Mouse (Mus musculus) E14TG2a.4 (cell line): Measurements from ENCODE around the gene Mipol1.

Source experiments
- H3K27me3 ChIP-seq: 2 replicates; pipeline ENCODE4 v1.6.1; 2014; ENCODE audit warnings: low read length, control low read depth; ENCODE audit not compliant: insufficient read depth
- H3K36me3 ChIP-seq: 2 replicates; pipeline ENCODE4 v1.6.1; 2014; ENCODE audit warnings: low read length, control low read depth; ENCODE audit not compliant: insufficient read depth
- H3K4me1 ChIP-seq: replicated peaks from 2 replicates; pipeline ENCODE4 v1.6.1; 2014; ENCODE audit warnings: low read depth, low read length, control low read depth
- H3K4me3 ChIP-seq: replicated peaks from 2 replicates; pipeline ENCODE4 v1.5.1; 2014; ENCODE audit warnings: mild to moderate bottlenecking, low read length
- H3K9me3 ChIP-seq: 2 replicates; pipeline ENCODE4 v1.6.1; 2014; ENCODE audit warnings: low read length, control low read depth
- CTCF ChIP-seq: conservative IDR thresholded peaks from 2 replicates; pipeline ENCODE4 v1.5.1; 2014; ENCODE audit warnings: low read length
- NANOG ChIP-seq: IDR thresholded peaks from 2 replicates; pipeline ENCODE4 v1.6.1; 2014; ENCODE audit warnings: borderline replicate concordance, low read length, mixed read lengths
- POU5F1 ChIP-seq: IDR thresholded peaks from 2 replicates; pipeline ENCODE4 v1.6.1; 2014; ENCODE audit warnings: low read length, borderline replicate concordance

Mipol1 gene

GRCm38 (mm10) chr12:57382797-57383196 is 152.6 kb downstream of the Mipol1 start:
- no peak overlapping the region for H3K4me3 ChIP-seq
- no peaks in the 10 kb centered on the region for H3K4me1 ChIP-seq
- no peaks in the 10 kb centered on the region for H3K36me3 ChIP-seq
- H3K9me3 ChIP-seq, result no peaks in the 10 kb centered on the region
- no peak for TF ChIP-seq NANOG
- TF ChIP-seq CTCF, result no peak
- no peak for TF ChIP-seq POU5F1
- H3K27me3 ChIP-seq, result no peaks in the 10 kb centered on the region

DNA sequence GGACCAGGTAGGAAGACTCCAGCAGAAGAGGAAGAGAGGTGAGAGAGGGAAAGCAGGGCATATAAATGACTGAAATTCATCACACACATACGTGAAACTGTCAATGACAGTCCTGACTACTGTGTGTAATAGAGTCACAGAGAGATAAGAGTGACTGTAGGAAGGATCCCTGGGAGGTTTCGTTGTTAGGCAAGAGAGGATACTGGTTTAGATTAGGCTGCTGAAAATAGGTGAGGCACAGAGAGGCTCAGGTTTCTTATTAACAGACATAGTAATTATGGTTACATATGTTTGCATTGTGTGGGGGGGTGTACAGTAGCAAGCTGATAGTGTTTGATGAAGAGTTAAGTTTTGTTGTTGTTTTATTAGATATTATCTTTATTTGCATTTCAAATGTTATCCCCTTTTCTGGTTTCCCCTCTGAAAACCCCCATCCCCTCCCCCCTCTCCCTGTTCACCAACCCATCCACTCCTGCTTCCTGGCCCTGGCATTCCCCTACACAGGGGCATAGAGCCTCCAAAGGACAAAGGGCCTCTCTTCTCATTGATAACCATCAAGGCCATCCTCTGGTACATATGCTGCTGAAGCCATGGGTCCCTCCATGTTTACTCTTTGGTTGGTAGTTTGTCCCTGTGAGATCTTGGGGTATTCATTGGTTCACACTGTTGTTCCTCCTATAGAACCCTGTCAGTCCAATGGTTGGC is 157.5 kb downstream of the Mipol1 start:
- no peaks in the 10 kb centered on the region for H3K27me3 ChIP-seq
- no peak overlapping the region for H3K4me3 ChIP-seq
- H3K4me1 ChIP-seq, result no peaks in the 10 kb centered on the region
- H3K9me3 ChIP-seq, result no peaks in the 10 kb centered on the region
- TF ChIP-seq CTCF, result no peak
- no peak for TF ChIP-seq POU5F1
- TF ChIP-seq NANOG, result no peak
- H3K36me3 ChIP-seq, result no peaks in the 10 kb centered on the region

DNA sequence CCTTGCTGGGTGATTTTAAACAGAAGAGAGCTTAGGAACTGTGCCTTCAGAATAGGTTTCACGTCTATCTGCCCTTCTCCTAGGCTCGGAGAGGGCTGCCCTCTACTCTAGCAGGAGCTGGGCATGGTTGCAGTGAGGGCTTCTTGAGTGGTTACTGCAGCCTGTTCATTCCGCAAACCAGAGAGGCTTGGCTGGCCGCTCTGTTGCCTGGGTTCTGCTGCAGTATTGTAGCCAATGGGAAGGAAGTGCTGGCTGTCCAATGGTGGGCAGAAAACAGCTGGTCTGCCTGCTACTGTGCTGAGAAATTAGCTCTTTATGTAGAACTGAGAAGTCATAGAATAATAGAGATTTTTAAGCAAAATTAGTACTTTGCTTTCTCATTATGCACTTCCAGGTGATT is 169.3 kb downstream of the Mipol1 start:
- Histone ChIP-seq H3K36me3 (no peaks in the 10 kb centered on the region), H3K27me3 (no peaks in the 10 kb centered on the region), H3K4me1 (no peaks in the 10 kb centered on the region), H3K9me3 (no peaks in the 10 kb centered on the region), H3K4me3 (no peak overlapping the region)
- TF ChIP-seq CTCF (no peak), NANOG (no peak), POU5F1 (no peak)

GRCm38 (mm10) chr12:57400186-57400585 is 170.0 kb downstream of the Mipol1 start:
- no peaks in the 10 kb centered on the region for H3K9me3 ChIP-seq
- H3K36me3 ChIP-seq, result no peaks in the 10 kb centered on the region
- no peak overlapping the region for H3K4me3 ChIP-seq
- no peaks in the 10 kb centered on the region for H3K4me1 ChIP-seq
- H3K27me3 ChIP-seq, result no peaks in the 10 kb centered on the region
- no peak for TF ChIP-seq NANOG
- TF ChIP-seq POU5F1, result no peak
- TF ChIP-seq CTCF, result no peak

DNA sequence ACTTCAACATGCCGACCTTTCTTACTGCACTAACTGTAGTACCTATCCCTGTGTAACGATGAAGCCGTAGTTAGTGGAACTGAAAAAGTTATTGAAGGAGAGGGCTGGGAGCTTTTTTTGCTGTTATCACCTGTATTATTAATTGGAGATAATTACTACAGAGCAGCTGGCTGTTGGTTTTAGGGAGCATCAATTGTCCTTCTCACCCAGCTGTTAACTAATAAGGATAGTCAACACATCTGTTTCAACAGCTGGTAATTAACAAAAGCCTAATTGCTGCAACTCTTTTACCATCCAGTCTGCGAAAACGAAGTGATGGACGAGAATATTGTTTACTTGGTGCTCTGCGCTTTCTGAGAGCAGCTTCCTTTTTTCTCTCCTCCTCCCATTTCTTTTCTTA is 170.9 kb downstream of the Mipol1 start:
- Histone ChIP-seq H3K4me3 (no peak overlapping the region), H3K9me3 (no peaks in the 10 kb centered on the region), H3K36me3 (no peaks in the 10 kb centered on the region), H3K27me3 (no peaks in the 10 kb centered on the region), H3K4me1 (no peaks in the 10 kb centered on the region)
- no peak for TF ChIP-seq POU5F1
- TF ChIP-seq NANOG, result no peak
- no peak for TF ChIP-seq CTCF

DNA sequence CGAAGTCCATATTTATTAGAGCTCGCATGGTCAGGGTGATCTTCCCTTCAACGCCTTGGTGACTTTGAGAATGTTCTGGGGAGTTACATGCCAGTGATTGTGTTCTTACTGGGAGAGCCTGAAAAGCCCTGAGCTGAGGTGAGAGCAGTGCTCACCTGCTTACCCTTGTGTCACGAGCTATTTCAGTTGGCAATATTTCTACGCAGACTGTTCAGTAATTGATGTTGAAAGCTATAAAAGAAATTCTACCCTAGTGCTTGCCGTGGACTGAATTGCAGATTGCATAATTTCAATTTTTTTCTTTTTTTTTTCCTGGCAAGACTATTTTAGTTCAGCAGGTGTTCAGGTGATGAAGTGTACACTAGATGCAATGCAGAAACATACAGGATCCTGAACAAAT is 172.1 kb downstream of the Mipol1 start:
- Histone ChIP-seq H3K4me1 (no peaks in the 10 kb centered on the region), H3K27me3 (no peaks in the 10 kb centered on the region), H3K9me3 (no peaks in the 10 kb centered on the region), H3K36me3 (no peaks in the 10 kb centered on the region), H3K4me3 (no peak overlapping the region)
- TF ChIP-seq POU5F1 (no peak), NANOG (no peak), CTCF (no peak)

GRCm38 (mm10) chr12:57409976-57410375 is 179.7 kb downstream of the Mipol1 start:
- TF ChIP-seq CTCF, result no peak
- TF ChIP-seq POU5F1, result no peak
- no peak for TF ChIP-seq NANOG
- Histone ChIP-seq H3K9me3 (no peaks in the 10 kb centered on the region), H3K4me1 (no peaks in the 10 kb centered on the region), H3K27me3 (no peaks in the 10 kb centered on the region), H3K36me3 (no peaks in the 10 kb centered on the region), H3K4me3 (no peak overlapping the region)

GRCm38 (mm10) chr12:57413833-57414232 is 183.6 kb downstream of the Mipol1 start:
- no peaks in the 10 kb centered on the region for H3K36me3 ChIP-seq
- H3K4me3 ChIP-seq, result no peak overlapping the region
- H3K27me3 ChIP-seq, result no peaks in the 10 kb centered on the region
- no peaks in the 10 kb centered on the region for H3K9me3 ChIP-seq
- TF ChIP-seq NANOG (no peak), POU5F1 (no peak), CTCF (no peak)
- H3K4me1 ChIP-seq, result no peaks in the 10 kb centered on the region

DNA sequence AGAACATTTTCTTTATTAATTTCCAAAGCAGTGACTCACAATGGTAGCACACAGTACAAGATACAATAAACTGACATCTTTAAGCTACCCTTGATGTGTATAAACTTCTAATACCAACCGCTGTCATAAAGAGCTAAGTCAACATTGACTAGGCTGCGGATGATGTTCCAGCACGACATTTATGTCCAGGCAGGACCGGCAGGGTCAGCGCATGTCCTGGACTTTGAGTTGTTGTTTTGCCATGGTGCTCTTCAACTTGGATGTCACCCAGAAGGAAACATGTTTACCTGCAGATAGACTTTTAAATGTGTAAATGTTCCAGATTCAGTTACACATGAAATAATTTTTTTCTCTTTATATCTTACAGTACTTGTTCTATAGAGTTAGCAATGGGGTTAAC is 194.7 kb downstream of the Mipol1 start:
- H3K36me3 ChIP-seq, result no peaks in the 10 kb centered on the region
- TF ChIP-seq POU5F1 (no peak), NANOG (no peak), CTCF (no peak)
- no peak overlapping the region for H3K4me3 ChIP-seq
- H3K4me1 ChIP-seq, result no peaks in the 10 kb centered on the region
- no peaks in the 10 kb centered on the region for H3K9me3 ChIP-seq
- H3K27me3 ChIP-seq, result no peaks in the 10 kb centered on the region
